Mouse (Mus musculus) ovary, adult 18-20 months (tissue): ENCODE data around the gene Rtn4r.
"Not testable (repeated sequence)": the region's sequence is repeated elsewhere in the genome, so short reads cannot be mapped to it uniquely, and the experiment has no call there.

ENCODE experiments used
- DNase-seq: peaks from one replicate; pipeline ENCODE4 v3.0.0; 2022; ENCODE audit warnings: low spot score, mixed read lengths

Rtn4r gene

DNA sequence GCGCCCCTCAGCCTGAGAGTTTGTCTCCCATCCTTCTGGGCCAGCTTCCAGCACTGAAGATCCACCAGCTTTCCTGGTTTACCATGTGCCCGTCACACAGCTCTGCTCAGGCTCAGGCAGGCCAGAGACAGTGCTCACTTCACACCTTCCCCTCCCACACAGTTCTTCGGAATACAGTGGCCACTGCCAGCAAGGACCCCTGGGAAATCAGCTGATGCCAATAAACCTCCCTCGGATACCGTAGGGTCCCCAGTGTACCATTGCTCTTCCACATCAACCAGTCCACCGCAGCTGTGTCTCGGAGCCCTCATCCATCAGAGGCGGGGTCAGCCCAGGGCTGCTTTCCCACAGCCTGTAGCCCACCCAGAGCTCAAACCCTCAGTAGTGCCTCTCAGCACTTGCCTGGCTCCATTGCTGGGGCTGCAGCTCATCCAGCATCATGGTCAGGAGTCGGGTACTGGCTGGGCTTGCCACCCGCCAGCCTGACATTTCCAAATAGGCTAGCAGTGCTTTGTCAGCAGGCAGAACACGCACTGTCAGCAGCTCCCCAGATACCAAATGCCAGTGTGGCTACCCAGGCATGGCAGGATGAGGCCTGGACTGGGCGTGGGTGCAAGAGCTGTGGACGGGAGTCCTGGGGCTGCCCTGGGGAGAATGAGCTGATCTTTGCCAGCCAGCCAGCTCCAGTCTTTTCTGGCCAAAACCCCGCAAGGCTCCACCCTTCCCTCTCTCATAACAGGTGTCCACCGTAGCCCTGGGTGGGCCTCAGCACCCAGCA, 67.0 kb downstream of the Rtn4r start:
- no peak for DNase-seq

DNA sequence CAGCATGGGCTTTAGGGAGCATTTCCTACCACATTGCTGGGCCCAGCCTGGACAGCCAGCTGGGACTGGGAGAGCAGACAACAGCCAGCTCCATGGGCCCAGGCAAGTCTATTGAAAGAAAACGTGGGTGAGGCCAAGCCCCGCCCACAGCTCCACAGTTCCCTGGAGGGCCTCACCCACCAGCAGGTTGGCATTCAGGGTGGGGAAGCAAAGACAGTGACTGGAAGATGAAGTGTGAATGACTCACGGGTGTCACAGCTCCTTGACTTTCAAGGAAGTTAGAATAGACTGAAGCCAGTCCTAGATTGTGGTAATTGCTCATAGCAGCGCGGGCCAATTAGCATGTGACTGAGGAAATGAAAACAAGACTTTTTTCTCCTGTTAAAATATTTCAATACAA, 67.6 kb downstream of the Rtn4r start:
- no peak for DNase-seq

DNA sequence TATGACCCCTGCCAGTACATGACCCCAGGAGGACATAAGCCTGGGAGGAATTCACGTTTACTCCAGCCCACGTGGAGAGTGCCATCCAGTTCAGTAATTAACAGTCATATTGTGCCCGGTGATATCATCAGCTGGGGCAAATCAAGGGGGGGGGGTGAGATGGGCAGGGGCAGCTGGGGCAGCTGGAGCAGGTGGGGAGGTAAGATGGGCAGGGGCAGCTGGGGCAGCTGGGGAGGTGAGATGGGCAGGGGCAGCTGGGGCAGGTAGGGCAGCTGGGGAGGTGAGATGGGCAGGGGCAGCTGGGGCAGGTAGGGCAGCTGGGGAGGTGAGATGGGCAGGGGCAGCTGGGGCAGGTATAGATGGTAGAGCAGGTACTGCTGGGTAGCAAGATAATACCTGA, 68.1 kb downstream of the Rtn4r start:
- not testable (repeated sequence) for DNase-seq

- DNase-seq = no peak
These were observed 70.4 kb downstream of the Rtn4r start for GRCm38 (mm10) chr16:18197881-18198280.

DNA sequence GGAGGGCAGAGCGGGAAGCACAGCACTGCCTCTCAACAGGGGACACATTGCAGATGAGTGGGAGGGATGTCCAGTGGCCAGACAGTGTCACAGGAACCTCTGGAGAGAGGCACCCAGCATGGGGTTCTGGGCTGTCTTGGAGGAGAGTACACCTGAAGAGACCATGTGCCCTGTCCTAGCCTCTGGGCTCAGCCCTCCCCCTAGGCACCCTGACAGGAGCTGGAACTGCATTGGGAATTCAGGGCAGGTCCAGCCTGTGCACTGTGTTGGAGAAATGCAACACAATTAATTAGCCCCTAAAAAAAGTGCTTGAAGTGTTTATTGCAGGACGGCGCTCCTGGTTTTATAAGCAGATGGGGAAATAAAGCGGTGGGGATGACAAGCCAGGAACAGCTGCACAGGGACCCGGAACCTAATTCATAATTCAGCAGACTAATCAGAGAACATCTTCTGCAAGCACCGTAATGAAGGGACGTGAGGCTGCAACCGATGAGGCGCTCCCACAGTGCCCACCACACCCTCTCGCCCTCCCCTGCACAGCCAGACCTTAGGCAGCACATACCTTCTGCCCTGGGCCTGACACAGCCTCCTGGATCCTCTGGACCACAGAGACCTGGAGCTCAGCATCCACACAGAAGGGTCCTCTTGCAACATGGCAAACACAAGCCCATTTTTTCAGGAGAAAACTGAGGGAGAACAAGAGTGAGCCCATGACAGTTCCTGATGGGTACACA, 71.1 kb downstream of the Rtn4r start:
- DNase-seq = no peak

GRCm38 (mm10) chr16:18200062-18200461, 72.6 kb downstream of the Rtn4r start:
- no peak for DNase-seq

GRCm38 (mm10) chr16:18201620-18202019, 74.2 kb downstream of the Rtn4r start:
- no peak for DNase-seq
